Mouse (Mus musculus) C2C12 (cell line): ENCODE data around the gene Lrcol1.

Source experiments
- CEBPB ChIP-seq: IDR thresholded peaks from one replicate; pipeline ENCODE4 v1.6.1; 2011; ENCODE audit warnings: low read depth, mild to moderate bottlenecking, control low read depth, moderate library complexity
- CTCF ChIP-seq: IDR thresholded peaks from one replicate; pipeline ENCODE4 v1.5.1; 2011; ENCODE audit not compliant: control insufficient read depth, insufficient read depth, insufficient read length
- MAX ChIP-seq: IDR thresholded peaks from one replicate; pipeline ENCODE4 v1.6.1; 2011; ENCODE audit warnings: mild to moderate bottlenecking, control low read depth
- MYOD1 ChIP-seq: IDR thresholded peaks from one replicate; pipeline ENCODE4 v1.6.1; 2011; ENCODE audit warnings: low read depth; ENCODE audit not compliant: control insufficient read depth, insufficient read length
- MYOG ChIP-seq: IDR thresholded peaks from one replicate; pipeline ENCODE4 v1.6.1; 2011; ENCODE audit not compliant: control insufficient read depth, insufficient read length; ENCODE audit errors: extremely low read depth

- no peak for TF ChIP-seq CTCF
- no peak for TF ChIP-seq MYOG
- no peak for TF ChIP-seq MYOD1
- TF ChIP-seq CEBPB = no peak
- TF ChIP-seq MAX = no peak
Measured at GRCm38 (mm10) chr5:110338792-110339191, 5.7 kb upstream of the Lrcol1 start.
